Mouse (Mus musculus): ENCODE data around the gene Neb.
A peak's percentile ranks its signal among the peaks of the same experiment; 100 is the strongest.

The Neb gene

GRCm38 (mm10) chr2:52372480-52372879 lies 5.8 kb downstream of the Neb start:
- DNase-seq, result no peak

GRCm38 (mm10) chr2:52372080-52372479 lies 6.2 kb downstream of the Neb start:
- DNase-seq, result no peak

GRCm38 (mm10) chr2:52371066-52371465 lies 7.2 kb downstream of the Neb start:
- DNase-seq, result no peak

- DNase-seq, result no peak
Measured at GRCm38 (mm10) chr2:52369622-52370021, 8.7 kb downstream of the Neb start.

- DNase-seq, result no peak
Measured at GRCm38 (mm10) chr2:52367665-52368064, 10.6 kb downstream of the Neb start.

GRCm38 (mm10) chr2:52367248-52367647 lies 11.0 kb downstream of the Neb start:
- DNase-seq, result no peak

- DNase-seq, result no peak
Measured at GRCm38 (mm10) chr2:52361086-52361485, 17.2 kb downstream of the Neb start.

- no peak for DNase-seq
Measured at GRCm38 (mm10) chr2:52359722-52360121, 18.6 kb downstream of the Neb start.

- DNase-seq, result no peak
Measured at GRCm38 (mm10) chr2:52358156-52358555, 20.1 kb downstream of the Neb start.

- no peak for DNase-seq
Measured at GRCm38 (mm10) chr2:52351029-52351428, 27.2 kb downstream of the Neb start.

GRCm38 (mm10) chr2:52340990-52341389 lies 37.3 kb downstream of the Neb start:
- DNase-seq, result no peak

- DNase-seq, result no peak
Measured at GRCm38 (mm10) chr2:52335556-52335955, 42.7 kb downstream of the Neb start.

GRCm38 (mm10) chr2:52335087-52335486 lies 43.2 kb downstream of the Neb start:
- no peak for DNase-seq

GRCm38 (mm10) chr2:52333535-52333934 lies 44.7 kb downstream of the Neb start:
- no peak for DNase-seq

GRCm38 (mm10) chr2:52331761-52332160 lies 46.5 kb downstream of the Neb start:
- DNase-seq, result no peak

GRCm38 (mm10) chr2:52327244-52327815 lies 50.9 kb downstream of the Neb start:
- no peak for DNase-seq

- no peak for DNase-seq
Measured at GRCm38 (mm10) chr2:52321866-52322265, 56.4 kb downstream of the Neb start.

GRCm38 (mm10) chr2:52320175-52320574 lies 58.1 kb downstream of the Neb start:
- DNase-seq, result no peak

GRCm38 (mm10) chr2:52319020-52319567 lies 59.2 kb downstream of the Neb start:
- DNase-seq, result peak in 1 of 2 experiments; percentile 2

- DNase-seq, result no peak
Measured at GRCm38 (mm10) chr2:52317471-52317870, 60.8 kb downstream of the Neb start.

- DNase-seq, result peak in 1 of 2 experiments; percentile 3
Measured at GRCm38 (mm10) chr2:52315737-52316136, 62.5 kb downstream of the Neb start.

GRCm38 (mm10) chr2:52314922-52315730 lies 63.1 kb downstream of the Neb start:
- DNase-seq, result peak; percentile 2

- DNase-seq, result no peak
Measured at GRCm38 (mm10) chr2:52310757-52311156, 67.5 kb downstream of the Neb start.

GRCm38 (mm10) chr2:52306635-52307034 lies 71.6 kb downstream of the Neb start:
- DNase-seq, result no peak
